Mouse (Mus musculus) layer of hippocampus, adult 2 months (tissue): Measurements from ENCODE around the gene Gm1113. TPM values are rescaled to one million over a fixed set of nuclear protein-coding genes. Genes with fewer than 3 reads are reported as not detected.

Experiments used
- DNase-seq, 2 experiments: peaks; one replicate each; pipeline ENCODE4 v3.0.0; 2022; ENCODE audit warnings: low spot score in 2 of 2
- H3K27ac ChIP-seq: fragments of 200-600 bp; 2 replicates; pipeline ENCODE4 v1.8.1; 2022
- H3K4me3 ChIP-seq: fragments of 200-600 bp; 2 replicates; pipeline ENCODE4 v1.8.1; 2022; ENCODE audit warnings: mild to moderate bottlenecking
- CTCF ChIP-seq: fragments of 200-600 bp; conservative IDR thresholded peaks from 2 replicates; pipeline ENCODE4 v1.8.1; 2022; ENCODE audit warnings: antibody characterized with exemption, mild to moderate bottlenecking, moderate library complexity
- total RNA-seq, 2 experiments: library from RNA; stranded (reverse); gene quantifications; 2 replicates each; pipeline ENCODE4 v1.2.3; 2021

Gene Gm1113
- total RNA-seq, 2 experiments from 2014 or later, result not detected

DNA sequence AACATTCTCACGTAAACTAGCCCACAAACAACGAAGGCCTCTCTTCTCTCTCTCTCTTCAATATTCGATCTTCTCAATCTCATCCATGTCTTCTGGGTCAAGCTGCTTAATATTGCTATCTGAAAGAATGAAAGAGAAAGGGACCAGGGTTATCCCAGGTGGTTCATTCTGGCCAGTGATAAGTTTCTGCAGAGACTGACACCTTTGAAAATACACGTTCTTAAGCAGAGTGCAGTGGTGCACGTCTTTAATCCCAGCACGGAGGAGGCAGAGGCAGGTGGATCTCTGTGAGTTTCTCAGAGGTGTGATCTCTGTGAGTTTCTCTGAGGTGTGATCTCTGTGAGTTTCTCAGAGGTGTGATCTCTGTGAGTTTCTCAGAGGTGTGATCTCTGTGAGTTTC, 23.9 kb upstream of the Gm1113 start:
- Histone ChIP-seq H3K4me3 (no peak overlapping the region), H3K27ac (no peak overlapping the region)
- TF ChIP-seq CTCF, result no peak
- no peak for DNase-seq

DNA sequence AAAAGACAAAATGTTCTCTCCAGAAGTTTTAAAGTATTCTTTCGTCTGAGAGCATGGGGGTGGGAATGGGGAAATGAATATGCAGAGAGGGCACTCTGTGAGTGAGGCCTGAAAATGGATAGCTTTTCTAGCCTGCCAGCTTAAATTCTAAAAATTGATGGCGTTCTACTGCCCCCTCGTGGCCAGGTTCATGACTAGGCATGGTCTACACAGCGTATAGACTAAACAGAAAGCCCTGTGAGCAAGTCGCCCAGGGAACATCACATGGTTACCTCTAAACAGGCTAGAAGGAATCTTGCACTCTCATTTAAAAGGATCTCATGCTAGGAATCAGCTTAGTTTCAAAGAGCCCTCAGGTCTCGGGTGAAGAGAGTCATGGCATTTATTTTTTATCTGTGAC, 23.4 kb upstream of the Gm1113 start:
- peak; percentile 90 for TF ChIP-seq CTCF
- no peak overlapping the region for H3K4me3 ChIP-seq
- DNase-seq, result peak; percentile 75 to 89
- H3K27ac ChIP-seq, result no peak overlapping the region

DNA sequence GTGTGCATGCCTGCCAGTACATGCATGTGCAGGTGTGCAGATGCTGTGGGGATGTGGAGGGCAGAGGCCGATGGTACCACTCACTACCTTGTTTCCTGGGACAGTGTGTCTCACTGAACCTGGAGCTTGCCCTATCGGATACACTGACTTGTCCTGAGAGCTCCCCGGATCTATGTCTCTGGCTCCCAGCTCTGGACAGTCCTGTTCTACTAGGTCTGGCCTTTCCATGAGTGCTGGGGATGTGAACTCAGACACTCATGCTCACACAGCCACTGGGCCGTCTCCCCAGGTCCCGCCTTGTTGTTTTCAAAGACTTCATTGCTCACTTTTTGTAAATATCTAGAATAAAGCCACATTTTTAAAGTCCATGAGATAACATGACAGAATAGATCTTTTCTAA, 23.0 kb upstream of the Gm1113 start:
- DNase-seq, result no peak
- H3K27ac ChIP-seq, result no peak overlapping the region
- TF ChIP-seq CTCF, result no peak

DNA sequence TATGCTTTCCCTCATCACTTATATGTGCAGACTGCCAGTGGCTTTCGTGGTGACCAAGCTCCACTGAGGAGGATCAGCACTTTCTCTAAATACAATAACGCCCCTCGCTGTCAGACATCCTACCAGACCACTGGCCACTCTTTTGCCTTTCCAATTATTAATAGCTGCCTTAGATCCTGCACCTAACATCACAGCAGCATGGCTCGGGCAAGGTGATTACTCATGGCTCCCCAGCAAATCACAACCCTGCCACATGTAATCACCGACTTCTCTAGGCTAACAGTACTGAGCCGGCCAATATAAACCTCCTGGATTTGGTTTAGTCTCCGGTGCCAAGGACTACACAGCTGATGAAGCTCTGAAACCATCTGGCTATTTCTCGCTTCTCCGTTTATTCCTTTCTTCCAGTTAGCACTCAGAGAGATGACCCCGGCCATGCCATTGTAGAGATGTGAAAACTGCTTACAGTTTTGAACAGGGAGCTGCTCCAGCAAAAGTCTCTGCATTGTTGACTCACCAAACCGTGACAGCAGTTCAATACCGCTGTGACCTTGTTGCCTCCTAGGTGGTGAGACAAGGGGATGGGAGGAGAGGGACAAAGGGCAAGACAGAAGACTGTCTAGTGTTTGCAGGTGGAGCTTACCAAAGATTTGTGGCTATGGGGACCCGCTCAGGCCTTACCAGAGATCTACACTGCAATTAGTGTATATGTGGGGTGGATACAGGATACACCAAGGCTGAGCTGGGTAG, 21.1 kb upstream of the Gm1113 start:
- Histone ChIP-seq H3K4me3 (no peak overlapping the region), H3K27ac (no peak overlapping the region)
- DNase-seq, result no peak
- no peak for TF ChIP-seq CTCF

More for the DNA sequence above, 23.0 kb upstream of the Gm1113 start:
- no peak overlapping the region for H3K4me3 ChIP-seq

DNA sequence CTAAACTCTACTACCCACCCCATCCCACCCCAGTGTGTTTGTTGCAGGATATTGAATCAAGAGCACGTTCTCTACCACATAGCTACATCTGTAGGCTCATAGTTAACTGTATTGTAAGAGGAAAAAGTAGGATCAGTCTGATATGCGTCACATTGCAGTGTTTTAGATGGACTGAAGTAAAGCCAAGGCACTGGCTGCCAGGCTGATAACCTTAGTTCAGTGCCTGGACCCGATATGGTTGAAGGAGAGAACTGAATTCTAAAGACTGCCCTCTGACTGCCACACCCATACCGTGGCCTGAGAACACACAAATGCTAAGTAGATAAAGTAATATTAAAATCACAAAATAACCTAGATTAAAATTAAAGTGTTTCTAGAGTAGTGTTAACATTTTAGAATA, 17.8 kb upstream of the Gm1113 start:
- no peak for DNase-seq
- TF ChIP-seq CTCF, result no peak
- Histone ChIP-seq H3K27ac (no peak overlapping the region), H3K4me3 (no peak overlapping the region)

DNA sequence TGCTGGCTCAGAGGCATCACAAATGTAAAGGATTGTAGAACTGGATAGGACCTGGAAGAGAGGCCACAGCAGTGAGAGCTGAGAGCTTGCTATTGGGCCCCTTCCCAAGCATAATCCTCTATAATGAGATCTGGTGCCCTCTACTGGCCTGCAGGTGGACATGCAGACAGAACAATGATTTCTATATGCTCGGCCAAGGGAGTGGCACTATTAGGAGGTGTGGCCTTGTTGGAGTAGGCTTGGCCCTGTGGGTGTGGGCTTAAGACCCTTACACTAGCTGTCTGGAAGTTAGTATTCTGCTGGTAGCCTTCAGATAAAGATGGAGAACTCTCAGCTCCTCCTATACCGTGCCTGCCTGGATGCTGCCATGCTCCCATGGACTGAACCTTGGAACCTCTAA, 17.0 kb upstream of the Gm1113 start:
- H3K4me3 ChIP-seq, result no peak overlapping the region
- DNase-seq, result peak; percentile 42 to 66
- peak; percentile 93 for TF ChIP-seq CTCF
- H3K27ac ChIP-seq, result no peak overlapping the region

DNA sequence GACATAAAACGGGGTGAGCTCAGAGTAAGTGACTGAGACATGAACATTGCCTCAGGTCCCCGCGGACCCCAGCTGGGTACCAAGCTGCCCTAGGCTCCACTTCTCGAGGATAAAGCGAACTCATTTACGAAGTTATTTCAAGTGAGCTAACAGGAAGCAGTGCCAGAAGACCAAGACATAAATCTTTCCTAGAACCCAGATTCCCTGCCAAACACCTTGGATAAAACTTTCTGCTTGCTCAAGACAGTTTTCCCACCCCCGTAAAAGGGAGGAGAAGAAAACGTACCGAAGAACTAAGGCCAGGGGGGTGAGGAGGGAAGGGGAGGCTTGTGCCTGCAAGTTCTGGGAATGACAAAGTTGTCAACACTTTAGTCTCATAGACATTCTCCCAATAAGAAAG, 15.2 kb upstream of the Gm1113 start:
- Histone ChIP-seq H3K27ac (no peak overlapping the region), H3K4me3 (no peak overlapping the region)
- no peak for TF ChIP-seq CTCF
- DNase-seq, result no peak

DNA sequence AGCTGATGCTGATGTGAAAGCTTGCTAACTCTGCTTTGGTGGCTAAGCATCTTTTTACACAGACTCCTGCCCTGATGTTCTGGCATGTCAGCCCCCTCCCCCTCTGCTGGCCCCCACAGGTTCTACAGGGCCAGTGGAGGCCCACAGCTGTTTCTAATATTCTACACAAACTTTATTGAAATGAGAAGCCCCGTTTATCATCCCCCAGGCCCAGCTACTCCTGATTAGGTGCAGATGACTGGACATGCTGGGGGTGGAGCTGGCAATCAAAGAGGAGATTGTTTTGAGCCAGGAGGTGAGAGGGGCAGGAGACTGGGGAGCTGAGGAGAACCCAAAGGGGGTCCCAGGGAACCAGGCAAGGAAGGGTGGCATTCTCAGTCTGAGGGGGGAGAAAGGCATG, 11.7 kb upstream of the Gm1113 start:
- Histone ChIP-seq H3K4me3 (no peak overlapping the region), H3K27ac (no peak overlapping the region)
- DNase-seq, result no peak
- TF ChIP-seq CTCF, result no peak

DNA sequence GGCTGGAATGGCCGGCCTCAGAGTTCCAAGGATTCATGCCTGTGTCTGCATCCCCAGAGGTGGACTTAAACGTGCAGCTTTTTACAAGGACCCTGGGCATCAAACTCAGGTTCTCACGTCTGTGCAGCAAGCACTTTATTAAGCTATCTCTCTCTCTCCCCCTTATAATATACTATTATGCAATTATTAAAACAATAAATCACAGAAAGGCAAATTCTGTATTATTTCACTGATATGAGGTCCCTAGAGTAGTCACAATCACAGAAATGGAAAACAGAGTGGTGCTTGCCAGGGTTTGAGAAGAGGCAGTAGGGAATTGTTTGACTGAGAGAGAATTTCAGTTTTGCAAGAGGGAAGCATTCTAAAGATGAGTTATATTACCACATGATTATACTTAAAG, 11.1 kb upstream of the Gm1113 start:
- H3K27ac ChIP-seq, result no peak overlapping the region
- DNase-seq, result no peak
- TF ChIP-seq CTCF, result no peak
- H3K4me3 ChIP-seq, result no peak overlapping the region

DNA sequence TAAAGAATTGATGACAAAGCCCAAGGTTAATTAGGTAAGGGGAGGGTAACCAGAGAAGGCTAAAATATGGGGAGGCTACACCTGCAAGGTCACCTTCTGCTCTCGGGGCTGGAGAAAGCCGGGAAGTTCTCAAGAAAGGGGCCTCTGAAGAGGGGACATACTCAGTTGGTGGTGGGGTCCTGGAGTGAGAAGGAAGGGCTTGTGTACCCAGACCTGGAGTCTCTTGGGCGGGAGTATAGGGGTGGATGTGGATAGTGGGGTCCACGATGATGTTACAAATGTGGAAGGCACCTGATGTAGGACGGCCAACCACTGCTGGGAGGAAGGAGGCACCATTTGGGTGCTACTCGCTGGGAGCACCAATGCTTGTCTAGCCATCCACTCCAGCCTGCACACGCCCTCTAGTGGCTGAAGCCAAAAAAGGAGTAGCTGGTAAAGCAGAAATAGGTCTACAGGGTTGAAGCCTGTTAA, 5.9 kb upstream of the Gm1113 start:
- peak; percentile 96 for TF ChIP-seq CTCF
- peak overlapping the region; percentile 22; the same call in 1 of the 2 replicates for H3K4me3 ChIP-seq
- peak overlapping the region; percentile 87 for H3K27ac ChIP-seq
- DNase-seq, result peak; percentile 81 to 85

DNA sequence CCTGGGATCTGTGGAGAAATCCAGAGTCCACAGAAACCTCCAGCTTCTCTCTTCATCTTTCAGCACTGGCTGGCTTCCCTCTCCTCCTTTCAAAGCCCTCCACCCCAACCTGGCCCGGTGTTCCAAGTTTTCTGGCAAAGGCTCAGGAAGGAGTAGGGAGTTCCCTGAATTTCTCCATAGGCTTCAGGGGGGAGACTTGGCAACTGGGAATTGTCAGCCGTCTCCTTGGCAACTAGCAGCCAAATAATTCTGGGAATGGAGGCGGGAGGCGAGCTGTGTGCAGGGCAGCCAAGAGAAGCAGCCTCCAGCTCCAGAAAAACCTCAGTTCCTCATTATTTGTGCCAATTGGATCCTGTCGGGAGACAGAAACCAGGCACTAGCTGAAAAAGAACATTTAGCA, 5.5 kb upstream of the Gm1113 start:
- Histone ChIP-seq H3K4me3 (peak overlapping the region; percentile 22; the same call in 1 of the 2 replicates), H3K27ac (peak overlapping the region; percentile 87)
- peak; percentile 68 to 78 for DNase-seq
- TF ChIP-seq CTCF, result no peak

DNA sequence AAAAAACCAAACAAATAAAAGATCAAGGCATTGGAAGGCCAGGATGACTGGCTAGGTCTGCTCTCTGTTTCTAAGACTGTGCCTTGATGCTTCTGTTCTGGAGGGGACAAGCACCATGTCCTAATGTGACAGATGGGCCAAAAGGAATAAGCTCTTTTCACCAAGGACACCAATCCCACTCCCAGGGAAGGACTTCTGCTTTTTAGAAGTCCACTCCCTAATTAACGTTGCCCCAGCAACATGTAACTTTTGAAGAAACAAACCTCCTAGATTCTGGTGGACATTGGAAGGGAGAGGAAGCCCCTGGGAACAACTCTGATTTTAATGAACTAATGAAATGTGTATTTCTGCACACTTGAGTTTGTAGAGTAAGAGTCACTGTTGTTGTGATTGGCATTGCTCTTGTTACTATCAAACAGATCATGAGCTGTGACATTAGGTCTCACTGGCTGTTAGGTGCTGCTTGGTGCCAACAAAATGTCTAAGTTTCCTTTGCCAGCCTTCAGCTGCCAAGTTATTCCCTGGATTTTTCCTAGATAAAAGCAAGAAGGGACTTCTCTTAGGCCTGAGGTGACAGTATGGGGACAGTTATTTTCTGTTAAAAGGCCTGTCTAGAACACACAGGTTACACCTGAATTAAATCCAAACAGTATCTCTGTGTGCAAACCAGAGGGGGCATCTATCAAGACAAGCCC, 4.9 kb upstream of the Gm1113 start:
- Histone ChIP-seq H3K4me3 (no peak overlapping the region), H3K27ac (peak overlapping the region; percentile 87)
- no peak for TF ChIP-seq CTCF
- DNase-seq, result no peak

DNA sequence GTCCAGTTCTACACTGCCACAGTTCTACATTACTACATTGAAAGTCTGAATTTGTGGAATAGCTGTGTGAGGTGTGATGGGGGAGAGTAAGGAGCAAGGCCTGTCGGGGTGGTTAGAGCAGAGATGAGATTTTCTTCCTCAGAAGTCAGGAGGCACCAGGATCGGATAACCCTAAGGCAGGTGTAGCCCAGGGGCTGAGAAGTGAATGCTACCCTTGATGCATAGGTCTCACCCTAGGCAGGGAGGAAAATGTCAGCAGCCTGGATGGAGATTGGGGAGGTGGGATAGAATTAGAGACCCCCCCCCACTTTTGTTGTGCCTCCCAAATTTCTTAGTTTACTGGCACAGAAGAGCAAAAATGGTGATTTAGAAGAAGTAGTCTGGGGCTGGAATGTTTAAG, 4.2 kb upstream of the Gm1113 start:
- no peak for DNase-seq
- H3K4me3 ChIP-seq, result no peak overlapping the region
- no peak for TF ChIP-seq CTCF

More for the DNA sequence above, 4.2 kb upstream of the Gm1113 start:
- H3K27ac ChIP-seq, result no peak overlapping the region
